Mouse (Mus musculus): ENCODE measurements around the gene Trmt5. TPM values are rescaled to one million over a fixed set of nuclear protein-coding genes. Genes with fewer than 3 reads are reported as not detected.

Trmt5 gene
- total and polyA plus RNA-seq, 3 experiments, result 21.9 to 51.3 (median 40.5) TPM

DNA sequence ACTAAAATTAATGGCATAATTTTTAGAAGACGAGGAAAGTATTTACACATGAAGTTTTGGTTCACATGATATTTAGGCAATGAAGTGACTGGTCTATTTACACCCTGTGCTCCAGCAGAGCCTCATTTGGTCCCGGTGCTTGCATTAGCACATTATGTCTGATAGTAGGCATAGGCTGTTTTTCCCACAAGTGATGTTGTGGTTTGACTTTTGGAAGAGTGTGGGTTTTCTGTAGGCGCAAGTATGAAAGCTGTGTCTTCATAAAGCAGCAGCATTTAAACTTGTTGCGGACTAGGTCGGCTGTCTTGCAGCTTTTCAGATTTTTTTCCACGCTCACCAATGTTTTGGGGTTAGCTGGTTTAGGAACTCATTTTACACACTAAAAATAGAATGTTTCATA is 27.2 kb downstream of the Trmt5 start:
- no peaks in the 10 kb centered on the region for H3K9me3 ChIP-seq (replicated peaks; ENCODE audit: low read length)
- no peaks in the 10 kb centered on the region for H3K27me3 ChIP-seq (replicated peaks)
- dilution Hi-C loops (cut with MboI; ENCODE audit: extremely low pct_ligation_motif_present, extremely low pct_unique_long_range_greater_than_20kb, low sequenced_read_pairs), result no loop called here
- no peak overlapping the region for H3K27ac ChIP-seq (ENCODE audit: insufficient read depth, low read depth)
- H3K9ac ChIP-seq (ENCODE audit: insufficient read depth, low read depth), result no peak overlapping the region
- no peak overlapping the region for H3K4me2 ChIP-seq (ENCODE audit: insufficient read depth, low read depth, poor library complexity, severe bottlenecking)
- in situ Hi-C loops (cut with MboI; ENCODE audit: low pct_ligation_motif_present, low pct_unique_long_range_greater_than_20kb, low sequenced_read_pairs), result no loop called here
- no peaks in the 10 kb centered on the region for H3K4me1 ChIP-seq (ENCODE audit: control insufficient read depth in 1 of 2, insufficient read depth in 2 of 2)
- TF ChIP-seq MYC (IDR thresholded peaks at IDR 0.05; ENCODE audit: low read depth, low read length), result no peak
- no peak for TF ChIP-seq NELFE (IDR thresholded peaks at IDR 0.05; ENCODE audit: low read depth, low read length)
- TF ChIP-seq JUND (conservative IDR thresholded peaks at IDR 0.05; ENCODE audit: low read depth, low read length), result no peak
- no peak for TF ChIP-seq GABPA (IDR thresholded peaks at IDR 0.05; ENCODE audit: insufficient replicate concordance, low read depth, low read length)
- TF ChIP-seq KAT2A (IDR thresholded peaks at IDR 0.05; ENCODE audit: insufficient replicate concordance, low read length), result no peak
- no peak for TF ChIP-seq ZNF384 (IDR thresholded peaks at IDR 0.05; ENCODE audit: low read depth, low read length)
- TF ChIP-seq TBP (conservative IDR thresholded peaks at IDR 0.05; ENCODE audit: low read depth, low read length), result no peak
- no peak for TF ChIP-seq ZKSCAN1 (IDR thresholded peaks at IDR 0.05; ENCODE audit: borderline replicate concordance, low read depth, low read length)
- TF ChIP-seq POLR2A (IDR thresholded peaks at IDR 0.05; ENCODE audit: low read depth, low read length), result no peak
- no peak for TF ChIP-seq UBTF (IDR thresholded peaks at IDR 0.05; ENCODE audit: low read depth, low read length)
- TF ChIP-seq BHLHE40 (IDR thresholded peaks at IDR 0.05; ENCODE audit: low read depth, low read length), result no peak
- TF ChIP-seq ETS1 (conservative IDR thresholded peaks at IDR 0.05; ENCODE audit: low read depth, low read length), result no peak
- H3K36me3 ChIP-seq (replicated peaks in 1 of 2; ENCODE audit: control insufficient read depth in 1 of 2, insufficient read depth in 1 of 2, low read length in 1 of 2), result peaks cover 0 to 15% of the 10 kb centered on the region in 2 experiments
- no peak overlapping the region for H3K4me3 ChIP-seq (replicated peaks in 1 of 3; ENCODE audit: low read depth in 2 of 3, low read length in 2 of 3, poor library complexity in 1 of 3)
- no peak for DNase-seq (ENCODE audit: extremely low read depth)
- H3K79me2 ChIP-seq (replicated peaks; ENCODE audit: control insufficient read depth, extremely low read depth, insufficient read depth, poor library complexity, severe bottlenecking), result no peaks in the 10 kb centered on the region; the same call in 1 of the 2 replicates

DNA sequence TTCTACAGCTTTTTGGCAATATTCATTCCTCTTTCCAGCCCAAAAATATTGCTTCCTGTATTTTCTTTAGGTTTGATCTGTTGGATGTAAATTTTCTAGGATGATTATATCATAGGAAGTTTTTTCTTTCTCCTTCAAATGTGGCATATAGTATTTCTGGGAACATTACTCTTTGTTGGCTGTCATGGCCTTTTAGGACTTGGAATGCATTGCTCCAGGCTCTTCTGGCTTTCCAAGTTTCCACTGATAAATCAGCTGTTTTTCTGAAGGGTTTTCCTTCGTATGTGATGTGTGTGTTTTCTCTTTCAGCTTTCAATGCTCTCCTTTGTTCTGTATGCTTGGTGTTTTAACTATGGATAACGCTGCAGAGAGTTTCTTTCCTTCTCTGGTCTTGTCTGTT is 31.5 kb downstream of the Trmt5 start:
- Histone ChIP-seq H3K9ac (ENCODE audit: insufficient read depth, low read depth) (no peak overlapping the region), H3K79me2 (replicated peaks; ENCODE audit: control insufficient read depth, extremely low read depth, insufficient read depth, poor library complexity, severe bottlenecking) (no peaks in the 10 kb centered on the region; the same call in 1 of the 2 replicates), H3K27ac (ENCODE audit: insufficient read depth, low read depth) (no peak overlapping the region), H3K27me3 (replicated peaks) (no peaks in the 10 kb centered on the region), H3K4me2 (ENCODE audit: insufficient read depth, low read depth, poor library complexity, severe bottlenecking) (no peak overlapping the region), H3K36me3 (replicated peaks in 1 of 2; ENCODE audit: control insufficient read depth in 1 of 2, insufficient read depth in 1 of 2, low read length in 1 of 2) (peaks cover 0 to 15% of the 10 kb centered on the region in 2 experiments), H3K9me3 (replicated peaks; ENCODE audit: low read length) (no peaks in the 10 kb centered on the region), H3K4me3 (replicated peaks in 1 of 3; ENCODE audit: low read depth in 2 of 3, low read length in 2 of 3, poor library complexity in 1 of 3) (no peak overlapping the region), H3K4me1 (ENCODE audit: control insufficient read depth in 1 of 2, insufficient read depth in 2 of 2) (no peaks in the 10 kb centered on the region)
- TF ChIP-seq ELF1 (IDR thresholded peaks at IDR 0.05; ENCODE audit: low read depth, low read length), result no peak
- no peak for TF ChIP-seq POLR2AphosphoS2 (IDR thresholded peaks at IDR 0.05; ENCODE audit: low read depth, low read length)
- TF ChIP-seq ETS1 (conservative IDR thresholded peaks at IDR 0.05; ENCODE audit: low read depth, low read length), result no peak
- no peak for TF ChIP-seq E2F4 (IDR thresholded peaks at IDR 0.05; ENCODE audit: insufficient replicate concordance, low read depth, low read length)
- TF ChIP-seq TCF12 (IDR thresholded peaks at IDR 0.05; ENCODE audit: low read depth, low read length), result no peak
- no peak for TF ChIP-seq TBP (conservative IDR thresholded peaks at IDR 0.05; ENCODE audit: low read depth, low read length)
- TF ChIP-seq ZMIZ1 (IDR thresholded peaks at IDR 0.05; ENCODE audit: low read depth, low read length), result no peak
- no peak for TF ChIP-seq GABPA (IDR thresholded peaks at IDR 0.05; ENCODE audit: insufficient replicate concordance, low read depth, low read length)
- no peak for TF ChIP-seq ZC3H11A (IDR thresholded peaks at IDR 0.05; ENCODE audit: low read depth, low read length)
- no peak for TF ChIP-seq CTCF (conservative IDR thresholded peaks at IDR 0.05 in 1 of 2, IDR thresholded peaks at IDR 0.05 in 1 of 2; ENCODE audit: low read depth in 2 of 2, low read length in 2 of 2)
- in situ Hi-C loops (cut with MboI; ENCODE audit: low pct_ligation_motif_present, low pct_unique_long_range_greater_than_20kb, low sequenced_read_pairs), result no loop called here
- dilution Hi-C loops (cut with MboI; ENCODE audit: extremely low pct_ligation_motif_present, extremely low pct_unique_long_range_greater_than_20kb, low sequenced_read_pairs), result no loop called here
- DNase-seq (ENCODE audit: extremely low read depth), result no peak
